Comparison of ENCODE assay signal across 21 mouse cellular contexts in the genomic region with DNA sequence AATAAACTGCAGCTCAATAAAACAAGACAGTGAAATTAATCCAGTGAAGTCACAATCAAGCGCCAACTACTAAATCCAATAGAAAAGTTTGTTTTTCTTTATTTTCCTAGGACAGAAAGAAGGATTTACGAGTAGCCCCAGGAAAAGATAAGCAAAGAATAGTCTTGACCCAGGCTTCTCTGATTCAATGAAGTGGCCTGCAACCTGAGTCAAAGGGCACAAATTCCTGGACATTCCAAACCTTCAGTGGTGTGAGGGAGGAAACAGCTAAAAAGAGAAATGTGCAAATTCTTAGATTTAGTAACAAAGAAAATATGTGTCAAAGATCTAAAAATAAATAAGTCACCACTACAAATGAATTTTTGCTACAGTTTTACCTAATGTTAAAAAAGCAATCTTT. TPM values are rescaled to one million over a fixed set of nuclear protein-coding genes. Genes with fewer than 3 reads are reported as not detected.
"Had no signal": no experiment of that assay in that cellular context is flagged by ENCODE, and none has a peak within 500 bp of the region (broad histone marks: within the 10 kb centered on the region; RNA-seq: fewer than 3 reads in every experiment).

No protein-coding gene starts in this region.

- DNase-seq: liver, postnatal 0 days; lung, adult 2 months; lung, postnatal 14 days; lung, postnatal 36 days; right cerebral cortex, postnatal 14 days; thymus, adult 2 months; thymus, postnatal 25 days; thymus, postnatal 4 days had no signal

- H3K9me3 ChIP-seq: lung, embryonic 15.5 days; megakaryocyte, embryonic 14.5 days; midbrain, embryonic 13.5 days; neural tube, embryonic 13.5 days; neural tube, embryonic 15.5 days; stomach, embryonic 15.5 days had no signal

- H3K4me3 ChIP-seq: lung, embryonic 15.5 days; megakaryocyte, embryonic 14.5 days; midbrain, embryonic 13.5 days; myocyte; neural tube, embryonic 13.5 days; neural tube, embryonic 15.5 days; stomach, embryonic 15.5 days had no signal

- H3K36me3 ChIP-seq: lung, embryonic 15.5 days; midbrain, embryonic 13.5 days; neural tube, embryonic 15.5 days; stomach, embryonic 15.5 days had no signal

- H3K9ac ChIP-seq: liver, postnatal 0 days; lung, embryonic 15.5 days; midbrain, embryonic 13.5 days; neural tube, embryonic 13.5 days; neural tube, embryonic 15.5 days; stomach, embryonic 15.5 days had no signal

- H3K27me3 ChIP-seq: lung, embryonic 15.5 days; megakaryocyte, embryonic 14.5 days; midbrain, embryonic 13.5 days; neural tube, embryonic 13.5 days; neural tube, embryonic 15.5 days; stomach, embryonic 15.5 days had no signal

- ATAC-seq: liver, postnatal 0 days; lung, postnatal 0 days; midbrain, embryonic 13.5 days; midbrain, embryonic 16.5 days had no signal

- H3K4me1 ChIP-seq: lung, embryonic 15.5 days; neural tube, embryonic 13.5 days; neural tube, embryonic 15.5 days; stomach, embryonic 15.5 days had no signal

- H3K4me2 ChIP-seq: lung, embryonic 15.5 days; midbrain, embryonic 11.5 days; midbrain, embryonic 13.5 days; neural tube, embryonic 13.5 days; neural tube, embryonic 15.5 days; stomach, embryonic 15.5 days had no signal

- H3K27ac ChIP-seq: lung, embryonic 15.5 days; macrophage; midbrain, embryonic 13.5 days; neural tube, embryonic 13.5 days; neural tube, embryonic 15.5 days; stomach, embryonic 15.5 days; stomach, postnatal 0 days had no signal

RNA-seq across cellular contexts. Expression of a gene that starts 27.6 kb away (rescaled TPM):
- polyA plus RNA-seq: lung, adult 2 months; macrophage; spleen, adult 2 months had no signal
